Mouse (Mus musculus) cortical plate, adult 2 months (tissue): ENCODE results near the gene Poc1b.

Experiments used
- CTCF ChIP-seq: fragments of 200-500 bp; IDR thresholded peaks from 2 replicates; pipeline ENCODE4 v1.5.1; 2011; ENCODE audit warnings: mild to moderate bottlenecking, control low read depth, low read length; ENCODE audit not compliant: insufficient read depth; ENCODE audit errors: extremely low read depth
- POLR2A ChIP-seq: fragments of 200-500 bp; IDR thresholded peaks from 2 replicates; pipeline ENCODE4 v1.6.1; 2011; ENCODE audit warnings: mild to moderate bottlenecking, low read length, control low read depth; ENCODE audit not compliant: insufficient read depth; ENCODE audit errors: extremely low read depth

GRCm38 (mm10) chr10:99211503-99212265, 104.8 kb downstream of the Poc1b start:
- TF ChIP-seq CTCF (no peak), POLR2A (no peak)
